Mouse (Mus musculus): Measurements from ENCODE around the gene Lgals3bp. TPM values are rescaled to one million over a fixed set of nuclear protein-coding genes. Genes with fewer than 3 reads are reported as not detected.
A peak's percentile ranks its signal among the peaks of the same experiment; 100 is the strongest.

The Lgals3bp gene
- total and polyA plus RNA-seq, 3 experiments = 67.3 to 338 (median 146) TPM

GRCm38 (mm10) chr11:118407318-118407910 lies 5.5 kb upstream of the Lgals3bp start (continued):
- TF ChIP-seq MYC (IDR thresholded peaks at IDR 0.05; ENCODE audit: low read depth, low read length) (no peak), EP300 (IDR thresholded peaks at IDR 0.05; ENCODE audit: low read length) (no peak), USF2 (conservative IDR thresholded peaks at IDR 0.05; ENCODE audit: low read depth, low read length) (no peak), ELF1 (IDR thresholded peaks at IDR 0.05; ENCODE audit: low read depth, low read length) (no peak)

- no peak overlapping the region for H3K9ac ChIP-seq (ENCODE audit: insufficient read depth, low read depth)
- DNase-seq (ENCODE audit: extremely low read depth) = no peak
- no peaks in the 10 kb centered on the region for H3K27me3 ChIP-seq (replicated peaks)
- H3K4me2 ChIP-seq (ENCODE audit: insufficient read depth, low read depth, poor library complexity, severe bottlenecking) = no peak overlapping the region
- no peaks in the 10 kb centered on the region for H3K9me3 ChIP-seq (replicated peaks; ENCODE audit: low read length)
- H3K36me3 ChIP-seq (replicated peaks in 1 of 2; ENCODE audit: control insufficient read depth in 1 of 2, insufficient read depth in 1 of 2, low read length in 1 of 2) = peaks cover 47 to 62% of the 10 kb centered on the region in 2 experiments
- H3K27ac ChIP-seq (ENCODE audit: insufficient read depth, low read depth) = peak overlapping the region; percentile 24; the same call in 1 of the 2 replicates
- dilution Hi-C loops (cut with MboI; ENCODE audit: extremely low pct_ligation_motif_present, extremely low pct_unique_long_range_greater_than_20kb, low sequenced_read_pairs) (no loop called here), in situ Hi-C loops (cut with MboI; ENCODE audit: low pct_ligation_motif_present, low pct_unique_long_range_greater_than_20kb, low sequenced_read_pairs) (no loop called here)
- peaks cover 31 to 49% of the 10 kb centered on the region in 2 experiments for H3K4me1 ChIP-seq (ENCODE audit: control insufficient read depth in 1 of 2, insufficient read depth in 2 of 2)
- no peak overlapping the region for H3K4me3 ChIP-seq (replicated peaks in 1 of 3; ENCODE audit: low read depth in 2 of 3, low read length in 2 of 3, poor library complexity in 1 of 3)
- no peaks in the 10 kb centered on the region for H3K79me2 ChIP-seq (replicated peaks; ENCODE audit: control insufficient read depth, extremely low read depth, insufficient read depth, poor library complexity, severe bottlenecking)
- TF ChIP-seq ZMIZ1 (IDR thresholded peaks at IDR 0.05; ENCODE audit: low read depth, low read length) (no peak), RCOR1 (conservative IDR thresholded peaks at IDR 0.05; ENCODE audit: low read depth, low read length) (no peak), UBTF (IDR thresholded peaks at IDR 0.05; ENCODE audit: low read depth, low read length) (no peak), EP300 (IDR thresholded peaks at IDR 0.05; ENCODE audit: low read length) (no peak), ZC3H11A (IDR thresholded peaks at IDR 0.05; ENCODE audit: low read depth, low read length) (no peak), ETS1 (conservative IDR thresholded peaks at IDR 0.05; ENCODE audit: low read depth, low read length) (no peak), IRF4 (IDR thresholded peaks at IDR 0.05; ENCODE audit: low read depth, low read length) (no peak), SIN3A (IDR thresholded peaks at IDR 0.05; ENCODE audit: low read length) (no peak), ZNF384 (IDR thresholded peaks at IDR 0.05; ENCODE audit: low read depth, low read length) (no peak), CHD1 (IDR thresholded peaks at IDR 0.05; ENCODE audit: low read depth, low read length) (no peak), E2F4 (IDR thresholded peaks at IDR 0.05; ENCODE audit: insufficient replicate concordance, low read depth, low read length) (no peak), JUND (conservative IDR thresholded peaks at IDR 0.05; ENCODE audit: low read depth, low read length) (no peak), BHLHE40 (IDR thresholded peaks at IDR 0.05; ENCODE audit: low read depth, low read length) (no peak), HCFC1 (IDR thresholded peaks at IDR 0.05; ENCODE audit: low read depth, low read length) (no peak), RAD21 (IDR thresholded peaks at IDR 0.05; ENCODE audit: low read depth, low read length) (no peak), TBP (conservative IDR thresholded peaks at IDR 0.05; ENCODE audit: low read depth, low read length) (no peak), USF1 (IDR thresholded peaks at IDR 0.05; ENCODE audit: low read depth, low read length) (no peak)
Observed at GRCm38 (mm10) chr11:118406521-118406920, 4.6 kb upstream of the Lgals3bp start.

All from CH12.LX (cell line).